9 mouse cellular contexts compared by ENCODE assay signal in genomic region chr2:158284571-158284970, GRCm38 (mm10). TPM values are rescaled to one million over a fixed set of nuclear protein-coding genes. Genes with fewer than 3 reads are reported as not detected.
A peak's percentile ranks its signal among the peaks of the same experiment; 100 is the strongest.
DNase-seq lines count a peak whose midpoint lies in the region; ATAC-seq and TF ChIP-seq lines count a peak whose summit lies in the region.
"Had no signal": no experiment of that assay in that cellular context is flagged by ENCODE, and none has a peak within 500 bp of the region (broad histone marks: within the 10 kb centered on the region; RNA-seq: fewer than 3 reads in every experiment).

No protein-coding gene starts in this region.

- no peak overlapping the region for H3K9ac ChIP-seq in heart, postnatal 0 days (replicated peaks; ENCODE audit: low read depth, low read length)
- H3K9ac ChIP-seq in stomach, postnatal 0 days (ENCODE audit: low read length): no peak overlapping the region

- H3K4me2 ChIP-seq in heart, postnatal 0 days (ENCODE audit: low read depth, low read length): no peak overlapping the region
- no peak overlapping the region for H3K4me2 ChIP-seq in stomach, postnatal 0 days (replicated peaks; ENCODE audit: low read depth)

- no peak for TF ChIP-seq EP300 in heart, postnatal 0 days (IDR thresholded peaks at IDR 0.05; ENCODE audit: low read depth)
- TF ChIP-seq EP300 in stomach, postnatal 0 days (optimal IDR thresholded peaks at IDR 0.05): no peak

- no peaks in the 10 kb centered on the region for H3K27me3 ChIP-seq in heart, postnatal 0 days (ENCODE audit: control insufficient read depth, insufficient read depth, low read length)
- no peaks in the 10 kb centered on the region for H3K27me3 ChIP-seq in stomach, postnatal 0 days (ENCODE audit: control insufficient read depth, insufficient read depth, low read length)

- WGBS in heart, postnatal 0 days: 16% methylated on average over 11 of the region's 11 CpGs
- WGBS in stomach, postnatal 0 days: 27% methylated on average over 11 of the region's 11 CpGs

- no peaks in the 10 kb centered on the region for H3K9me3 ChIP-seq in heart, postnatal 0 days (replicated peaks; ENCODE audit: control insufficient read depth, low read length)
- no peaks in the 10 kb centered on the region for H3K9me3 ChIP-seq in stomach, postnatal 0 days (ENCODE audit: control insufficient read depth, low read length)

- no peak overlapping the region for H3K27ac ChIP-seq in heart, postnatal 0 days (ENCODE audit: low read depth)
- H3K27ac ChIP-seq in stomach, postnatal 0 days (replicated peaks): no peak overlapping the region

- intact Hi-C loops in left cerebral cortex, postnatal 10 days (cut with DNase I): loop anchor here (5.0 kb wide), 1 partner anchor 58 kb away; no protein-coding TSS in a partner anchor

- DNase-seq in left cerebral cortex, adult 18-20 months (ENCODE audit: low spot score in 2 of 2): peak; percentile 44 to 57
- no peak for DNase-seq in left cerebral cortex, postnatal 10 days (ENCODE audit: extremely low spot score in 1 of 2, low spot score in 2 of 2)
- DNase-seq in heart, postnatal 0 days (ENCODE audit: low spot score): peak; percentile 23
- peak; percentile 52 to 78 for DNase-seq in kidney, postnatal 36 days
- peak; percentile 67 to 74 for DNase-seq in lung, postnatal 4 days
- peak; percentile 55 for DNase-seq in stomach, postnatal 0 days (ENCODE audit: low spot score)

- no peaks in the 10 kb centered on the region for H3K4me1 ChIP-seq in heart, postnatal 0 days (ENCODE audit: control insufficient read depth, insufficient read depth)
- no peaks in the 10 kb centered on the region for H3K4me1 ChIP-seq in stomach, postnatal 0 days (replicated peaks; ENCODE audit: control insufficient read depth, insufficient read depth)

- H3K4me3 ChIP-seq in heart, postnatal 0 days (ENCODE audit: low read depth, low read length): no peak overlapping the region
- H3K4me3 ChIP-seq in stomach, postnatal 0 days (ENCODE audit: low read depth, low read length): no peak overlapping the region
- H3K4me3 ChIP-seq: myocyte had no signal

- ATAC-seq in activated CD4-positive, CD25-positive, alpha-beta regulatory T cell, adult 4 months: peak; percentile 49
- ATAC-seq in common myeloid progenitor, adult 5-6 weeks (replicated peaks; ENCODE audit: low read depth, poor library complexity, severe bottlenecking): peak; percentile 92
- no peak for ATAC-seq in heart, postnatal 0 days (ENCODE audit: insufficient read depth, low read depth)
- ATAC-seq in stomach, postnatal 0 days (ENCODE audit: low FRiP score, low TSS enrichment): peak; percentile 38; the same call in 1 of the 2 replicates

- peak; percentile 91 for TF ChIP-seq CTCF in heart, postnatal 0 days (IDR thresholded peaks at IDR 0.05; ENCODE audit: low read depth)
- TF ChIP-seq CTCF in stomach, postnatal 0 days (IDR thresholded peaks at IDR 0.05; ENCODE audit: low read depth): peak; percentile 88

- no peaks in the 10 kb centered on the region for H3K36me3 ChIP-seq in heart, postnatal 0 days (replicated peaks; ENCODE audit: control insufficient read depth, insufficient read depth, low read length)
- no peaks in the 10 kb centered on the region for H3K36me3 ChIP-seq in stomach, postnatal 0 days (ENCODE audit: control insufficient read depth, insufficient read depth, low read length)

RNA-seq across cellular contexts. Expression of gene Lbp, which starts 21.7 kb away (rescaled TPM):
- total RNA-seq in left cerebral cortex, adult 18-20 months (2021): 1 to 10 TPM; 1.3 to 1.5 TPM
- total RNA-seq in left cerebral cortex, postnatal 10 days (2021): 1 to 10 TPM; 2.1 to 5.7 TPM
- under 1 TPM; 0.37 to 0.41 TPM for polyA plus RNA-seq in activated CD4-positive, CD25-positive, alpha-beta regulatory T cell, adult 4 months (2017; shearing (Covaris generic))
- total RNA-seq in common myeloid progenitor, adult 5-6 weeks (2017): 34.2 and 47.6 TPM in 2 replicates
- total RNA-seq in heart, postnatal 0 days (2014; rRNA removed; ENCODE audit: low replicate concordance): 14.0 and 22.4 TPM in 2 replicates
- polyA plus RNA-seq in heart, postnatal 0 days (2015; fragmentation: Nextera tagmentation; extraction: Ambion mirVana): 12.8 and 15.6 TPM in 2 replicates
- 3.1 and 3.4 TPM in 2 replicates for polyA plus RNA-seq in stomach, postnatal 0 days (2015; fragmentation: Nextera tagmentation; extraction: Ambion mirVana)

RNA-seq across cellular contexts. Expression of gene Bpi, which starts 26.7 kb away (rescaled TPM):
- total RNA-seq in left cerebral cortex, adult 18-20 months (2021): not detected
- not detected for total RNA-seq in left cerebral cortex, postnatal 10 days (2021)
- not detected for polyA plus RNA-seq in activated CD4-positive, CD25-positive, alpha-beta regulatory T cell, adult 4 months (2017; shearing (Covaris generic))
- total RNA-seq in common myeloid progenitor, adult 5-6 weeks (2017): not detected in 2 replicates
- total RNA-seq in heart, postnatal 0 days (2014; rRNA removed; ENCODE audit: low replicate concordance): not detected in 2 replicates
- polyA plus RNA-seq in heart, postnatal 0 days (2015; fragmentation: Nextera tagmentation; extraction: Ambion mirVana): not detected in 2 replicates
- polyA plus RNA-seq in stomach, postnatal 0 days (2015; fragmentation: Nextera tagmentation; extraction: Ambion mirVana): not detected in 2 replicates
- polyA plus RNA-seq: myocyte had no signal

RNA-seq across cellular contexts. Expression of gene D630003M21Rik, which starts 55.5 kb away (rescaled TPM):
- 1 to 10 TPM; 3.2 to 3.8 TPM for total RNA-seq in left cerebral cortex, adult 18-20 months (2021)
- total RNA-seq in left cerebral cortex, postnatal 10 days (2021): 1 to 10 TPM; 3.3 to 3.7 TPM
- not detected for polyA plus RNA-seq in activated CD4-positive, CD25-positive, alpha-beta regulatory T cell, adult 4 months (2017; shearing (Covaris generic))
- total RNA-seq in common myeloid progenitor, adult 5-6 weeks (2017): not detected in 2 replicates
- total RNA-seq in heart, postnatal 0 days (2014; rRNA removed; ENCODE audit: low replicate concordance): 2.0 and 2.4 TPM in 2 replicates
- polyA plus RNA-seq in heart, postnatal 0 days (2015; fragmentation: Nextera tagmentation; extraction: Ambion mirVana): 2.1 and 2.5 TPM in 2 replicates
- 1.7 TPM in 2 replicates for polyA plus RNA-seq in stomach, postnatal 0 days (2015; fragmentation: Nextera tagmentation; extraction: Ambion mirVana)

Comparison
In these comparisons a context has a peak if more than half of its experiments do, and no peak if none do; other contexts are left out.
1. DNase-seq: peak in left cerebral cortex, adult 18-20 months (2 of 2), heart, postnatal 0 days (single experiment), kidney, postnatal 36 days (2 of 2), lung, postnatal 4 days (2 of 2) and stomach, postnatal 0 days (single experiment); none in left cerebral cortex, postnatal 10 days (0 of 2).